Mouse (Mus musculus) left cerebral cortex, postnatal 36 days (tissue): ENCODE data around the gene Chchd2. TPM values are rescaled to one million over a fixed set of nuclear protein-coding genes. Genes with fewer than 3 reads are reported as not detected.
"Not testable (repeated sequence)": the region's sequence is repeated elsewhere in the genome, so short reads cannot be mapped to it uniquely, and the experiment has no call there.

Experiments
- DNase-seq, 2 experiments: peaks; one replicate each; pipeline ENCODE4 v3.0.0; 2021 to 2022; ENCODE audit warnings: low spot score in 2 of 2, mixed read lengths in 1 of 2
- intact Hi-C: fragments of 180-260 bp; cut with DNase I; formaldehyde crosslinking; loops from one replicate; pipeline ENCODE4 v1.15.1; 2025
- total RNA-seq, 2 experiments: library from RNA; stranded (reverse); gene quantifications; 2 replicates each; pipeline ENCODE4 v1.2.3; 2021

Chchd2 gene
- 100 to 1,000 TPM; 406 to 444 TPM for total RNA-seq

DNA sequence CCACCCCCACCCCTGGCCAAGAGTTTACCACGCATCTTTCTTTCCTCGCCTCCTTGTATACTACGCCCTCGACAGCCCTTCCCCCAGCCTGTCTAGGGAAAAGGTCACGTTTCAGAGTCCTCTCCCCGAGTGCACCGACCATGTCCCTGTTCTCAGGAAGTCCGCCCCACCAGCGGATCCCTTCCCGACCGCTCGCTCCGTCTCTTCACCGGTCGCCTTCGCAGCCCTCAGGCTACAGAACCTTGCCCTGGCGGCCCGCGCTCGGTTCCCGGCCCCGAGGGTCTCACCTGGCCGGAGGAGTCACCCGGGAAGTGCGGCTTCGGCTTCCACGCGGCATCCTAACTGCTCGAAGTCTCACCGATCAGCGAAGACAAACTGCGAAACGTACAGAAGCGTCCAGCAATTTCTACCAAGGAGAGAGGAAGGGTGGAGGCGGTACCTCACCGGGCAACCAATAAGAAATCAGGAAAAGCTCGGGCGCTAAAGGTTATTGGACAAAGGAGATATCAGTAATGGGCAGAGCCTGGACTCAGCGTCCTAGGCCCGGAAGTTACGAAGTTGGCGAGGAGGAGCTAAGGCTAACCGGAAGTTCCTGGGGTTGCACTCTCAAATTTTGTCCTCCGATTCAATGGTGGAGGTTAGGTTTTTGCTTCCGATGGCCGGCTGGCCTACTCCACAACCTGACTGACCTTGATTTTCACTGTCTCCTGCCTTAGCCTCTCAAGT, at the start of gene Chchd2:
Gene Chchd2 (minus strand): TSS at position 560 of the 726 bp plus-strand sequence.
- DNase-seq = peak; percentile 91 to 93
- intact Hi-C loops = no loop called here

DNA sequence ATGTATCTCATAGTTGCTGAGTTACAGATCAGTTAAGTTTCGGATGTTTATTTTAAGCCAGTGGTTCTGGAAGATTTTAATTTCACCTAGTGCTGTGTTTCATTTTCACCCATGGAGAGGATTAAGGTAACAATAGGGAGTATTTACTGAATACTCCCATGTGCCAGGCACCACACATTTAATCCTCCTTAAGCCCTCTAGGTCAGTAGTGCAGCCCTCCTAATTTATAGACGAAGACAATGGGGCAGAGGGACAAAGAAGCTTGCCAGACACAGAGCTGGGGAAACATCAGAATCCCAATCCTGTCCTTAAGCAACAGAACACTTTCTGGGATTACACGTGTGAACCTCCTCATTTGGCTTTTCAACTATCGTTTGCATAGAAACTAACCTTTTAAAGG, 49.7 kb upstream of the Chchd2 start:
- DNase-seq = no peak
- intact Hi-C loops = no loop called here

DNA sequence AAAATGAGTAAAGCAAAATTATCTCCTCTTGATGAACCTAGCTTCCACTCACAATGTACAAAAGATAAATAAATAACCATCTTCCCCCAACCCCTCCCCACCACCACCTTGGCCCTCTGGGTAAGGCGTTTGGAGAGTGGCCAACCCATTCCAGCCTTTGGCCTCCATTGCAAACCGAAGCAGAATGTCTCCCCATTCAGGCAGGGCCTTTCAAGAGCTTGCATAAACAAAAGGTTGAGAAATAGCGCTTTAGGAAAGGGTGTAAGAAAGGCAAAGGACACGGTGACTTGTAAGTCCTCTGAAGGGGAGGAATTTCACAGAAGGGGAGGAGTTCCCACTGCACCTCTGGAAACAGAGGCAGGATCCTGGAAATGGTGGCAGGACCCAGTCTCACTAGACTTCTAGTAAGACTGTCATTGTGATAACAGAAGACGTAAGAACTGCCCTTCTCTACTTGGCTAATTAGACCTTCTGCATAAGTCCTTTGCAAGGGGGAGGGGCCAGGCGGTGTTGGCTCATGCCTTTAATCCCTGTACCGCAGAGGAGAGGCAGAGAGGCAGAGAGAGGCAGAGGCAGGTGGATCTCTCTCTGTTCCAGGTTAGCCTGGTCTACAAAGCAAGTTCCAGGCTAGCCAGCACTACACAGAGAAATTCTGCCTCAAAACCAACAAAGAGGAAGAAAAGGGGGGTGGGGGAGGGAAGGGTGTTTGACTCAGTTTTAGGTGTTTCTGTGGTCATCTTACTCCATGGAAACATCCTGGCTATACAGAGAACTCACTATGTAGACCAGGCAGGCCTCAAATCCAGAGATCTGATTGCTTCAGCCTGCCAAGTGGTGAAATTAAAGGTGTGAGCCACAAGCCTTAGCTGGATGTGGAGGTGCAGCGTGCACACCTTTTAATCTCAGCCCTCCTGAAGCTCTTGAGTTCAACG, 42.9 kb upstream of the Chchd2 start:
- DNase-seq = no peak
- intact Hi-C loops = no loop called here

DNA sequence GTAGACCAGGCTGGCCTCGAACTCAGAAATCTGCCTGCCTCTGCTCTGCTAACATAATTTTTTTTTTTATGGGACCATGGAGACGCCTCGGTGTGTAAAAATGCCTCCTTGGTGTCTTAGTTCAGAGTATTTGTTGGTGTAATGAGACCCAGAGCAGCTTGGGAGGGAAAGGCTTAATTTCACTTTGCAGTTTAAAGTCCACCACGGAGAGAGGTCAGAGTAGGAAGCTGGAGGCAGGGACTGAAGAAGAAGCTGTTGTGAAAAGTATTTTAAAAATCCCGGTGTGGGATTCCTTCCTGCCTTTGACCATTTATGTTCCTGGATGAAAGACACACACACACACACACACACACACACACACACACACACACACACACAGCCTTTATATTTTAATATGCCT, 38.7 kb upstream of the Chchd2 start:
- DNase-seq = no peak
- intact Hi-C loops = no loop called here

DNA sequence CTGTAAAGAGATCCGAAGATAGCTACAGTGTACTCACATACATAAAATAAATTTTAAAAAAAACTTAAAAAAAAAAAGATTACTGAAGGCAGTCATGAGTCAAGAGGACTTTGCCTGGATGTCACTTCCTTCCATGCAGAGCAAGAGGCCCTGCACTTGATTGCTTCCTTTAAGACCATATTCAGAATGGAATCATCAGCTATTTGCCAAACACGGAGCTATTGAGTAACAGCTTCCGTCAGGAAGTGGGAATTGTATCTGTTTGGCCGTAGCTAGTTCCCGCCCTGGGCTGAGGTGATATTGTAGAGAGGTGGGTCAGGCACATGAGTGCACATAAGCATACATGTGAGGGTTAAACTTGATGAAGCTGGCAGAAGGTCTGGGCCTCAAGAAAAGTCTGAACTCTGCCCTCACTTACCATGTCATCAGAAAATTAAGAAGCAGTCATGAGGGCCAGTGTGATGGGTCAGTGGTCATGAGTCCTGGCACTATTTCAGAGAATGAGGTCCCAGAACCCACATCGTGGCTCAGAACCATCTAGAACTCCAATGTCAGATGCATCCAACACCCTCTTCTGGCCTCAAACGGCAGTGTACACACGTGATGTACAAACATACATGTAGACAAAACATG, 37.7 kb upstream of the Chchd2 start:
- no peak for DNase-seq
- intact Hi-C loops = no loop called here

DNA sequence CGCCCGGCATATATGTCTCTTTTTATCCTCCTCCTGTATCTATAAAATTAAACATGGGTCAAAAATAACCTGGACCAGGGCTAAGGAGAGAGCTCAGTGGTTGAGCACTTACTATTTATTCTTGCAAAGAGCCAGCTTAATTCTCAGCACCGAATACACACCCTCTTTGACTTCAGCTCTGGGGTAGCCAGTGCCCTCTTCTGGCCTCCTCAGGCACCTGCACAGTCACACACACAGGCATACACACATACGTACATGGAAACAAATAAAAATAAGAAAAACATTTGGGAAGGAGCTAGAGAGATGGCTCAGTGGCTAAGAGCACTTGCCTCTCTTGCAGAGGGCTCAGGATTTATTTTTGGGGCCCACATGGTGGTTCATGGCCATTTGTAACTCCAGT, 34.7 kb upstream of the Chchd2 start:
- no peak for DNase-seq
- intact Hi-C loops = no loop called here

DNA sequence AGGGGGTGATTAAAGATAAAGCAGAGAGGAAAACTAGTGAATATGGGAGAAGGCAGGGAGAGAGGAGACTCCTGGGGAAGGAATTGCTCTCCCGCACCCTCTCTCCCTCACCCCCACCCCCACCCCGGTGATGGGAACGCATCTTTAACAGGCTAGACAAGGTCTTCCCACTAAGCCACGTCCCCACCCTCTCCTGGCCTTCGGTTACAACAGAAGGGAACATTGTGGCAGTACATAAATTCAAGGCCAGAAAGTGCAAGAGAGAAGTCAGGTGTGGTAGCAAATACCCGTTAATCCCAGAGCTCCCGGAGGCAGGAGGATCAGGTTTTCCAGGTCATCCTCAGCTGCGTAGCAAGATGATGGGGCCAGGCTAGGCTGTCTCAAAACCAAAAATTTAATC, 32.0 kb upstream of the Chchd2 start:
- DNase-seq = no peak
- intact Hi-C loops = no loop called here

DNA sequence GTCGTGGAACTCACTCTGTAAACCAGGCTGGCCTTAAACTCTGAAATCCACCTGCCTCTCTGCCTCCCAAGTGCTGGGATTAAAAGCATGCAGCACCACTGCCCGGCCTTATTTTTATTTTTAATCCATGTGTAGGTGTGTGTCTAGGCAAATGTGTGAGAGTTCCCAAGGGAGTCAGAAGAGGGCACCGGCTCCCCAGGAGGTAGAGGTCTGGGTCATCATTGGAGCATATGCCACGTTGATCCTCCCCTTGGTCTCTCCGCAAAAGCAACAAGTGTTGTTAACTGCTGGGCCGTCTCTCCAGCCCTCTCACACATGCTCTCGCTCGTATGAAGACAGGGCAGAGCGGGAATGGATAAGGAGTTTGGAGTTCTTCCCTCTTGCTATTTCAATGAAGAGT, 31.5 kb upstream of the Chchd2 start:
- intact Hi-C loops = no loop called here
- DNase-seq = no peak

DNA sequence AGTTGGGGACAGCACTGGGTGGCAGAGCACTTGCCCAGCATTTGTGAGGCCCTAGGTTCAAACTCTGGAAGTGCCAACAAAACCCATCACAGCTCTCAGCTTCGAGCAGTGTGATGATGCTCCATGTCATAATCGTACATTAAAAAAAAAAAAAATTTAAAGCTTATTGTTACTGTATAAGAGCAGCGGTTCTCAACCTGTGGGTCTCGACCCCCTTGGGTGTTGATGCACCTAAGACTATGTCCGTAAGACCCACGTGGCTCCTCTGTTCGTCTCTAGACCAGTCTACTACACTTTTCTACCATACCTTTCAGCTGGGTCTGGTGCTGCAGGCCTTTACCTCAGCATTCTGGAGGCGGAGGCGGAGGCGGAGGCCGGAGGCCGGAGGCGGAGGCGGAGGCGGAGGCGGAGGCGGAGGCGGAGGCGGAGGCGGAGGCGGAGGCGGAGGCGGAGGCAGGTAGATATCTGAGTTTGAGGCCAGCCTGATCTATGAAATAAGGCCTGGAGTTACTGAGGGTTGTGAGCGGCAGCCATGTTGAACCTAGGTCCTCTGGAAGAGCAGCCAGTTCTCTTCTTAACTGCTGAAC, 30.9 kb upstream of the Chchd2 start:
- intact Hi-C loops = no loop called here
- no peak for DNase-seq

DNA sequence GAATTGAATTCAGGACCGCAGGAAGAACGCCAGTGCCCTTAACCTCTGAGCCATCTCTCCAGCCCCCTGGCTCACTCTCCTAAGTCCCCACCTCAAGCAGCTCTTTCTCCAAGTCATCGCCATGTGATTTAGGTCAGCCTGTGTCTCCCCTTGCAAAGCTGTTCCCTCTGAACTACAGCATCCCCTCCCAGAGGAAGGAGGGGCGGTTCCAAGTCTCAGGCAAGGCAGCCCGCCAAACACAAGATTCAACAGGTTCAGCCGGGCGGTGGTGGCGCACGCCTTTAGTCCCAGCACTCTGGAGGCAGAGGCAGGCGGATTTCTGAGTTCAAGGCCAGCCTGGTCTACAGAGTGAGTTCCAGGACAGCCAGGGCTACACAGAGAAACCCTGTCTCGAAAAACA, 28.2 kb upstream of the Chchd2 start:
- DNase-seq, intact Hi-C loops: not testable (repeated sequence)

DNA sequence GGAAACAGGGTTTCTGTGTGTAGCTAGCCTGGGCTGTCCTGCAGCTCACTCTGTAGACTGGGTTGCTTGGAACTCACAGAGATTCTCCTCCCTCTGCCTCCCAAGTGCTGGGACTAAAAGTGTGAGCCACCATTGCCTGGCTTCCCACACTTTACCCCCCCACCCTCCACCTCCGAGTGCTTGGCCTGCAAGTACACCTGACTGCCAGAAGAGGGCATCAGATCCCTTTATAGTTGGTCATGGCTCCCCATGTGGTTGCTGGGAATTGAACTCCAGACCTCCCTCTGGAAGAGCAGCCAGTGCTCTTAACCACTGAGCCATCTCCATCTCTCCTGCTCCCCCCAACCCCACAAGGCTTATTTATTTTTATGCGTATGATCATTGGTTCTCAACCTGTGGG, 26.8 kb upstream of the Chchd2 start:
- no peak for DNase-seq
- intact Hi-C loops = no loop called here

DNA sequence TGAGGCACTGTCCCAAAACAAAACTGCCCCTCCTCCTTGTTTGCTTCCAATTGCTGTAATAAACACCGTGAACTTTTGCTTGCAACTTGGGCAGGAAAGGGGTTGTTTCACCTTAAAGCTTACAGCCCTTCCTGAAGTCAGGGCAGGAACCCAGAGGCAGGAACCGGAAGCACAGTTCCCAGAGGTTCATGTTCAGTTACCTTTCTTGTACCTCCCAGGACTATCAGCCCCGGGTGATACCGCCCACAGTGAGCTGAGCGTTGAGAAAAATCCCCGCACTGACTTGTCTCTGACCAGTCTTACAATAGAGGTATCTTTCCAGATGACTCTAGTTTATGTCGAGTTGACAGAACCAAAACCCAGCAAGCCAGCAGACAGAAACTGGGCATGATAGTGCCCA, 22.3 kb upstream of the Chchd2 start:
- intact Hi-C loops = loop anchor here (5.0 kb wide), 1 partner anchor 33 kb away; the partner anchor contains the start of gene Vkorc1l1
- DNase-seq = no peak

DNA sequence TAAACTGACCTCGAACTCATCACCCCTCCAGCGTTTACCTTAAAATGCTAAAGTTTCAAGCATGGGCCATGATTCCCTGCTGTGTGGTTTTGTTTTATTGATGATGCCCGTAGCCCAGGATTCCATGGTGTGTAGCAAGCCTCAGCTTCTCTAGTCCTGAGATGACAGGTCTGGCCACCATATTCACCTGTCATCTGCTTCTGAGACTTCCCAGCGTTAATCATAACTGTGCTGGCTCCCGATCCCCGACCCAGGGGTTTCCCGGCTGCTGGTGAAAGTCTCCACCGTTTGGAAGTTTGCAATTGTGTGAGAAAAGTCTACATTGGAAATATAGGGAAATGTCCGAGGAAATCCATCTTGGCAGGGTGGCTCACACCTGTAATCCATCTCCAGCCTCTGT, 21.9 kb upstream of the Chchd2 start:
- intact Hi-C loops = loop anchor here (5.0 kb wide), 1 partner anchor 33 kb away; the partner anchor contains the start of gene Vkorc1l1

DNA sequence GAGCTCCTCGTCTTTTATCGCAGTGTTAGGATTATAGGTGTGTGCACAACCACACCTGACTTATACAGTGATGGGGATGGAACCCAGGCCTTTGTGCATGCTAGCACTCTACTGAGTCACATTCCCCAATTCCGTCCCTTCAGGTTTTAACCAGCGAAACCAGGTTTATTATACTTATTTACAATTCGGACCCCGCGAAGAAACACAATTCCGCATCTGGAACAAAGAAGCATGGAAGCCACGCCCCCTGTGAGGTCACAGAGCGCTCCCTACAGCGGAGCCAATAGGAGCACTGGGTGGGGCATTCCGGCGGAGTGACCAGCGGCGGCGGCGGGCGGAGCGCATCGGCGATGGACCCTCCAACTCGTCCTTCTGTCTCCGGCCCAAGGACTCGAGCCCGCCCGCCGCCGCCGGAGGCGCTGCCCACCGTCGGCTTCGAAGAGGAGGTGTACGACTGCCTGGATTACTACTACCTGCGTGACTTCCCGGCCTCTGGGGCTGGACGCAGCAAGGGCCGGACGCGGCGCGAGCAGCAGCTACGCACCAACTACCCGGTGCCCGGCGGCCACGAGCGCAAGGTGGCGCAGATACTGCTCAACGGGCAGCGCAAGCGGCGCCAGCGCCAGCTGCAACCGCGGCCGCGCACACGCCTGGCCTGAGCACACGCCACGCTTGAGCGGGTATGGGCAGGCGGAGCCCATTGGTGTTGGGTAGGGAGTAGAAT, 21.1 kb upstream of the Chchd2 start, which contains the start of gene Nupr1l:
Gene Nupr1l (plus strand): TSS at position 299 of the 724 bp plus-strand sequence.
- intact Hi-C loops = loop anchor here (5.0 kb wide), 1 partner anchor 34 kb away; the partner anchor contains the start of gene Vkorc1l1

More for the DNA sequence above, 21.9 kb upstream of the Chchd2 start:
- DNase-seq = no peak

DNA sequence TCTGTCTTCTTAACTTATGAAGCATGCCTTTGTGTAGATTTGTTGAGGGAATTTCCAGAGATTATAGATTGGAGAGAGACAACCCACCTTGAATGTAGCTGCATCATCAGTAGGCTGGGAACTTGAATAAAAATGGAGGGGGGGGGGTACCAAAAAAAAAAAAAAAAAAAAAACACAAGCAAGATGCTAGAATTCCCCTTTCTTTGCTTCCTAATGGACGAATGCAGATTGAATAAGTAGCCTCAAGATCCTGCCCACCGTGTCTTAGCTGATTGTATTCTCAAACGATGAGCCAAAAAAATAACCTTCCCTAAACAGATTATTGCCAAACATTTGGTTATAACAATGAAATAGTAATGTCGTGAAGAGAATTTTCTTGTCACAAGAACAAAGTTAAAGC, 20.5 kb upstream of the Chchd2 start:
- intact Hi-C loops = loop anchor here (5.0 kb wide), 1 partner anchor 35 kb away; the partner anchor contains the start of gene Vkorc1l1
- no peak for DNase-seq

More for the DNA sequence above, 21.1 kb upstream of the Chchd2 start, which contains the start of gene Nupr1l:
- peak; percentile 87 for DNase-seq

DNA sequence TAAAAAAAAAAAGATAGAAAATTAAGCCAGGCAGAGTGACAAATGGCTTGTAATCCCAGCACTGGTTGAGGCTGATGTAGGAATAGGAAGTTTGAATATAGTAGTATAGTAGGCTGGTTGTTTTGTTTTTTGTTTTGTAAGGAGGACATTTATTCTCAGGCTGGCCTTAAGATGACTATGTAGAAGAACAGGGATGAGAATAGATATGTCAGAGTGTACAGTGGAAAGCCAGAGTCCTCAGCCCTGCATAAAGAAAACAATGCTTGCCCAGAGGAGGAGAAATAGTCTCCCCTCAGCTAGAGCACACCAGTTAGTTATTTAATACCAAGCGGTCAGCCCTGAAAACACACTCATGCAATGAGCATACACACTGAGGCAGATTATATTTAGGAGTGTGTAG, 11.2 kb upstream of the Chchd2 start, which contains the start of gene Phkg1:
Gene Phkg1 (minus strand): TSS at position 101 of the 400 bp plus-strand sequence.
- intact Hi-C loops = no loop called here
- no peak for DNase-seq

DNA sequence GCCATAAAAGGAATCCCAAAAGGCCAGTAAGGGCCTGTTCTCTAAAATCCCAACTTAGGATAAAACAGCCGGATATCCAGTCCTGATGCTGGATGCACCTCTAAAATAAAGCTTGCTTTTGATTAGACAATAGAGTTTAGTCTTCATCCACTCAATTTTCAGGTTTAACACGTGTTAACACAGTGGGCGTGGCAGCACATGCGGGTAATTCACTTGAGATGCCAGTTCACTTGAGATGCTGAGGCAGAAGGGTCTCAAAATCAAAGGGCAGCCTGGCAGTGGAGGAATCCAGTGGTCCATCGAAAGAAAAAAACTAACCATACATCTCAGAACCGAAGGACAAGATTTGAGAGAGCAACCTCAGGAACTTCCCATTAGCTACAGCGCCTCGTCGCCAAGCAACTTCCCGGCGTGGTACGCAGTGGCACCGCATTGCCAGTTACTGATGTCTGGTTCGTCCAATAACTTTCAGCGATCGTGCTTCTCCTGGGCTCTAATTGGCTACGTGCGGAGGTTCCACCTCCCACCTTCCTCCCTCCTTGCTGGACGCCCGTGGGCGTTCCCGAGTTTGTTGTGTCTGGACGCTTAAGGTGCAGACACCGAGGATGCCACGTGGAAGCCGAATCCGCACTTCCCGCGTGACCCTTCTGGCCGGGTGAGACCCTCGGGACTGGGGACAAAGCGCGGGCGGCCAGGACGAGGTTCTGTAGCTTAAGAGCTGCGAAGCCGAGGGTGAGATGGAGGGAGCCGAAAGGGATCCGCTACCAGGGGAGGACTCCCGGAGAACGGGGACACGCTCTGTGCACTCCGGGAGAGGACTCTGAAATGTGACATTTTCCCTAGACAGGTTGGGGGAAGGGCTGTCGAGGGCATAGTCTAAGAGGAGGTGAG, 8.2 kb upstream of the Chchd2 start, which contains the start of gene Zbed5:
Gene Zbed5 (plus strand): TSS at position 526 of the 891 bp plus-strand sequence.
- peak; percentile 85 to 88 for DNase-seq
- intact Hi-C loops = no loop called here

DNA sequence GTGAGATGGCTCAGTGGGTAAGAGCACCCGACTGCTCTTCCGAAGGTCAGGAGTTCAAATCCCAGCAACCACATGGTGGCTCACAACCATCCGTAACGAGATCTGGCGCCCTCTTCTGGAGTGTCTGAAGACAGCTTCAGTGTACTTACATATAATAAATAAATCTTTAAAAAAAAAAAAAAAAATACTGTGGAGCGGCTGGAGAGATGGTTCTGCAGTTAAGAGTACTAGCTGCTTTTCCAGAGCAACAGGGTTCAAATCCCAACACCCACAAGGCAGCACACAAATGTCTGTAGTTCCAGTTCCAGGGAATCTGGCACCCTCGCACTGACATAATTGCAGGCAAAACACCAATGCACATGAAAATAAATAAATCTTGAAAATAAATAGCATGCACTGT, 3.1 kb upstream of the Chchd2 start:
- intact Hi-C loops, DNase-seq: not testable (repeated sequence)
